Mouse (Mus musculus) liver, embryonic 15.5 days (tissue): ENCODE results near the gene Gm17655. TPM values are rescaled to one million over a fixed set of nuclear protein-coding genes. Genes with fewer than 3 reads are reported as not detected.
"Not testable (repeated sequence)": the region's sequence is repeated elsewhere in the genome, so short reads cannot be mapped to it uniquely, and the experiment has no call there.

Source experiments
- ATAC-seq: fragments of 200-750 bp; cut with Nextera tagmentation; 2 replicates; pipeline ENCODE4 v1.8.0; 2017; ENCODE audit warnings: moderate number of reproducible peaks, mild to moderate bottlenecking, moderate library complexity; ENCODE audit not compliant: insufficient read depth
- H3K27ac ChIP-seq: fragments of 300-500 bp; sonication (generic); replicated peaks from 2 replicates; pipeline ENCODE4 v1.5.1; 2015; ENCODE audit warnings: mild to moderate bottlenecking, inconsistent platforms
- H3K27me3 ChIP-seq: fragments of 300-500 bp; sonication (generic); 2 replicates; pipeline ENCODE4 v1.6.1; 2015; ENCODE audit warnings: mild to moderate bottlenecking, inconsistent platforms
- H3K36me3 ChIP-seq: fragments of 300-500 bp; sonication (generic); replicated peaks from 2 replicates; pipeline ENCODE4 v1.6.1; 2015; ENCODE audit warnings: moderate library complexity, mild to moderate bottlenecking, inconsistent platforms
- H3K4me1 ChIP-seq: fragments of 300-500 bp; sonication (generic); replicated peaks from 2 replicates; pipeline ENCODE4 v1.6.1; 2015; ENCODE audit warnings: inconsistent platforms
- H3K4me2 ChIP-seq: fragments of 300-500 bp; sonication (generic); 2 replicates; pipeline ENCODE4 v1.6.1; 2015; ENCODE audit warnings: moderate library complexity, mild to moderate bottlenecking, inconsistent platforms
- H3K4me3 ChIP-seq: fragments of 300-500 bp; sonication (generic); replicated peaks from 2 replicates; pipeline ENCODE4 v1.5.1; 2015; ENCODE audit warnings: mild to moderate bottlenecking, inconsistent platforms
- H3K9ac ChIP-seq: fragments of 300-500 bp; sonication (generic); 2 replicates; pipeline ENCODE4 v1.6.1; 2015; ENCODE audit warnings: moderate library complexity, mild to moderate bottlenecking, inconsistent platforms
- H3K9me3 ChIP-seq: fragments of 300-500 bp; sonication (generic); replicated peaks from 2 replicates; pipeline ENCODE4 v1.6.1; 2016; ENCODE audit warnings: inconsistent platforms
- WGBS: fragments of 180-500 bp; shearing (Covaris S2); methylation state at CpG from one replicate; pipeline ENCODE4 v1.1.7; 2015; ENCODE audit warnings: mixed read lengths; ENCODE audit not compliant: insufficient replicate concordance; 5-methylcytosine and 5-hydroxymethylcytosine counted together
- polyA plus RNA-seq: library from polyadenylated mRNA; unstranded; fragments of >200 nt; fragmentation: Nextera tagmentation; extraction: Ambion mirVana; gene quantifications from 2 replicates; pipeline ENCODE4 v1.2.1, GENCODE M21; 2015

Gene Gm17655
- polyA plus RNA-seq, 1 experiment from 2014 or later = 1.7 TPM

- no peaks in the 10 kb centered on the region for H3K27me3 ChIP-seq
- no peak overlapping the region for H3K4me2 ChIP-seq
- H3K4me1 ChIP-seq = no peaks in the 10 kb centered on the region
- no peak overlapping the region for H3K27ac ChIP-seq
- ATAC-seq = no peak
- H3K9ac ChIP-seq = no peak overlapping the region
- peaks cover 9% of the 10 kb centered on the region; the same call in 1 of the 2 replicates for H3K36me3 ChIP-seq
- H3K4me3 ChIP-seq = no peak overlapping the region
- H3K9me3 ChIP-seq = peaks cover 9% of the 10 kb centered on the region; the same call in 1 of the 2 replicates
- 58% methylated on average over 4 of the region's 4 CpGs for WGBS
Observed at GRCm38 (mm10) chr5:110082961-110083360, 10.6 kb upstream of the Gm17655 start.

GRCm38 (mm10) chr5:110057637-110058408 is 14.5 kb downstream of the Gm17655 start:
- Histone ChIP-seq H3K27ac (peak overlapping the region; percentile 38; the same call in 1 of the 2 replicates), H3K4me3 (peak overlapping the region; percentile 76), H3K4me1 (peaks cover 4% of the 10 kb centered on the region; the same call in 1 of the 2 replicates), H3K27me3 (no peaks in the 10 kb centered on the region), H3K9ac (peak overlapping the region; percentile 70), H3K36me3 (no peaks in the 10 kb centered on the region), H3K4me2 (peak overlapping the region; percentile 66), H3K9me3 (no peaks in the 10 kb centered on the region)
- 1% methylated on average over 19 of the region's 19 CpGs for WGBS
- peak; percentile 99 for ATAC-seq

GRCm38 (mm10) chr5:110023694-110024427 is 48.5 kb downstream of the Gm17655 start:
- WGBS = 31% methylated on average over 8 of the region's 8 CpGs
- H3K9me3 ChIP-seq, H3K9ac ChIP-seq, H3K4me3 ChIP-seq, H3K27me3 ChIP-seq, H3K27ac ChIP-seq, H3K4me1 ChIP-seq, H3K36me3 ChIP-seq: not testable (repeated sequence)
- H3K4me2 ChIP-seq = peak overlapping the region; percentile 46
- peak; percentile 58 for ATAC-seq

- Histone ChIP-seq H3K4me3 (no peak overlapping the region), H3K9me3 (no peaks in the 10 kb centered on the region), H3K4me1 (no peaks in the 10 kb centered on the region), H3K27me3 (no peaks in the 10 kb centered on the region), H3K9ac (no peak overlapping the region), H3K36me3 (no peaks in the 10 kb centered on the region), H3K27ac (no peak overlapping the region), H3K4me2 (peak overlapping the region; percentile 46)
- no peak; the same call in 1 of the 2 replicates for ATAC-seq
- WGBS = 36% methylated on average over 9 of the region's 9 CpGs
Observed at GRCm38 (mm10) chr5:110023273-110023672, 49.0 kb downstream of the Gm17655 start.

- H3K4me1 ChIP-seq, H3K9ac ChIP-seq, H3K27me3 ChIP-seq, H3K9me3 ChIP-seq, H3K27ac ChIP-seq, H3K4me3 ChIP-seq, ATAC-seq, H3K36me3 ChIP-seq, H3K4me2 ChIP-seq: not testable (repeated sequence)
- 68% methylated on average over 10 of the region's 10 CpGs for WGBS
Observed at GRCm38 (mm10) chr5:110015775-110016174, 56.5 kb downstream of the Gm17655 start.

Other genes with a start within 250 kb of the Gm17655 start
- 0.20 and 0.24 TPM in 2 replicates for gene Gm15446, start 149.1 kb downstream of the Gm17655 start, polyA plus RNA-seq
- gene Zfp932, start 76.0 kb downstream of the Gm17655 start, polyA plus RNA-seq = 4.8 and 5.8 TPM in 2 replicates
- 0.71 and 0.82 TPM in 2 replicates for gene Gm35315, start 21.9 kb upstream of the Gm17655 start, polyA plus RNA-seq
- gene Plcxd1, start 27.5 kb upstream of the Gm17655 start, polyA plus RNA-seq = 0.55 and 0.62 TPM in 2 replicates
- 7.7 and 9.2 TPM in 2 replicates for gene Gtpbp6, start 35.7 kb upstream of the Gm17655 start, polyA plus RNA-seq
- gene Zfp605, start 37.6 kb upstream of the Gm17655 start, polyA plus RNA-seq = 1.0 and 1.4 TPM in 2 replicates
- gene Chfr, start 63.3 kb upstream of the Gm17655 start, polyA plus RNA-seq = 17.9 and 19.5 TPM in 2 replicates
- gene Golga3, start 104.2 kb upstream of the Gm17655 start, polyA plus RNA-seq = 6.8 and 7.0 TPM in 2 replicates
- gene Ankle2, start 158.5 kb upstream of the Gm17655 start, polyA plus RNA-seq = 13.1 and 14.3 TPM in 2 replicates
- 25.7 and 27.1 TPM in 2 replicates for gene Pgam5, start 197.4 kb upstream of the Gm17655 start, polyA plus RNA-seq
- gene Pxmp2, start 213.7 kb upstream of the Gm17655 start, polyA plus RNA-seq = 44.6 and 45.0 TPM in 2 replicates
- 14.4 and 16.4 TPM in 2 replicates for gene Pole, start 213.8 kb upstream of the Gm17655 start, polyA plus RNA-seq